Mouse (Mus musculus) CH12.LX (cell line): ENCODE measurements around the gene Prkce. TPM values are rescaled to one million over a fixed set of nuclear protein-coding genes. Genes with fewer than 3 reads are reported as not detected.

ENCODE experiments used
- DNase-seq: peaks from one replicate; pipeline ENCODE4 v3.0.0-alpha.2; 2013; ENCODE audit errors: extremely low read depth
- H3K27ac ChIP-seq: 2 replicates; pipeline ENCODE4 v1.5.1; 2012; ENCODE audit warnings: low read depth, mild to moderate bottlenecking, control low read depth, moderate library complexity; ENCODE audit not compliant: insufficient read depth
- H3K27me3 ChIP-seq: replicated peaks from 2 replicates; pipeline ENCODE3; 2012; ENCODE audit warnings: inconsistent platforms
- H3K36me3 ChIP-seq, 2 experiments: replicated peaks in 1 of 2; 2 replicates each; pipeline versions ENCODE3 to v1.6.1; 2012; ENCODE audit warnings: inconsistent platforms in 1 of 2, low read length in 1 of 2, mild to moderate bottlenecking in 1 of 2, mixed read lengths in 1 of 2, moderate library complexity in 1 of 2; ENCODE audit not compliant: control insufficient read depth in 1 of 2, insufficient read depth in 1 of 2
- H3K4me1 ChIP-seq, 2 experiments: 2 replicates each; pipeline ENCODE4 v1.6.1; 2012; ENCODE audit warnings: inconsistent platforms in 1 of 2, moderate library complexity in 1 of 2; ENCODE audit not compliant: insufficient read depth in 2 of 2, control insufficient read depth in 1 of 2
- H3K4me2 ChIP-seq: 2 replicates; pipeline ENCODE4 v1.6.1; 2012; ENCODE audit warnings: low read depth, mild to moderate bottlenecking, control low read depth; ENCODE audit not compliant: poor library complexity, insufficient read depth, severe bottlenecking
- H3K4me3 ChIP-seq, 3 experiments: fragments of 150-350 bp in 1 of 3; sonication (generic) in 1 of 3; replicated peaks in 1 of 3; 2 replicates each; pipeline versions ENCODE3 to v1.5.1; 2011 to 2012; ENCODE audit warnings: low read depth in 2 of 3, low read length in 2 of 3, mild to moderate bottlenecking in 2 of 3, moderate library complexity in 2 of 3, control low read depth in 1 of 3, improper control_type of control experiment in 1 of 3, inconsistent platforms in 1 of 3, mixed read lengths in 1 of 3; ENCODE audit not compliant: poor library complexity in 1 of 3
- H3K79me2 ChIP-seq: replicated peaks from 2 replicates; pipeline ENCODE4 v1.6.1; 2012; ENCODE audit warnings: mild to moderate bottlenecking, moderate library complexity; ENCODE audit not compliant: control insufficient read depth, poor library complexity, insufficient read depth, severe bottlenecking; ENCODE audit errors: extremely low read depth
- H3K9ac ChIP-seq: 2 replicates; pipeline ENCODE4 v1.6.1; 2012; ENCODE audit warnings: low read depth, mild to moderate bottlenecking, control low read depth, moderate library complexity; ENCODE audit not compliant: insufficient read depth
- H3K9me3 ChIP-seq: replicated peaks from 2 replicates; pipeline ENCODE3; 2012; ENCODE audit warnings: low read length, inconsistent platforms, mixed read lengths
- BHLHE40 ChIP-seq: IDR thresholded peaks from 2 replicates; pipeline ENCODE4 v1.6.1; 2011; ENCODE audit warnings: mild to moderate bottlenecking, low read depth, low read length, improper control_type of control experiment
- CTCF ChIP-seq, 2 experiments: IDR thresholded peaks in 1 of 2; conservative IDR thresholded peaks in 1 of 2; 2 replicates each; pipeline ENCODE4 v1.5.1; 2011 to 2012; ENCODE audit warnings: low read depth in 2 of 2, low read length in 2 of 2, improper control_type of control experiment in 1 of 2, inconsistent platforms in 1 of 2, mild to moderate bottlenecking in 1 of 2, moderate library complexity in 1 of 2
- JUND ChIP-seq: conservative IDR thresholded peaks from 2 replicates; pipeline ENCODE4 v1.6.1; 2011; ENCODE audit warnings: low read depth, low read length, improper control_type of control experiment
- KAT2A ChIP-seq: IDR thresholded peaks from 2 replicates; pipeline ENCODE4 v1.6.1; 2012; ENCODE audit warnings: low read length, improper control_type of control experiment, inconsistent platforms; ENCODE audit not compliant: insufficient replicate concordance
- MAFK ChIP-seq: IDR thresholded peaks from 2 replicates; pipeline ENCODE4 v1.6.1; 2011; ENCODE audit warnings: low read length, improper control_type of control experiment; ENCODE audit not compliant: insufficient replicate concordance
- MAX ChIP-seq: IDR thresholded peaks from 2 replicates; pipeline ENCODE4 v1.6.1; 2011; ENCODE audit warnings: low read length, improper control_type of control experiment
- MEF2A ChIP-seq: IDR thresholded peaks from 2 replicates; pipeline ENCODE4 v1.6.1; 2014; ENCODE audit warnings: low read depth, mild to moderate bottlenecking, inconsistent platforms, low read length, improper control_type of control experiment, borderline replicate concordance
- MXI1 ChIP-seq: IDR thresholded peaks from 2 replicates; pipeline ENCODE4 v1.6.1; 2011; ENCODE audit warnings: mild to moderate bottlenecking, low read depth, low read length, improper control_type of control experiment
- MYC ChIP-seq: IDR thresholded peaks from 2 replicates; pipeline ENCODE4 v1.6.1; 2011; ENCODE audit warnings: low read depth, mild to moderate bottlenecking, improper control_type of control experiment, low read length
- NELFE ChIP-seq: IDR thresholded peaks from 2 replicates; pipeline ENCODE4 v1.6.1; 2011; ENCODE audit warnings: low read depth, low read length, improper control_type of control experiment
- PAX5 ChIP-seq: IDR thresholded peaks from 2 replicates; pipeline ENCODE4 v1.6.1; 2012; ENCODE audit warnings: low read length, inconsistent platforms, mixed read lengths
- POLR2A ChIP-seq: IDR thresholded peaks from 2 replicates; pipeline ENCODE4 v1.6.1; 2011; ENCODE audit warnings: low read depth, mild to moderate bottlenecking, improper control_type of control experiment, low read length
- SIN3A ChIP-seq: IDR thresholded peaks from 2 replicates; pipeline ENCODE4 v1.6.1; 2012; ENCODE audit warnings: low read length, improper control_type of control experiment, inconsistent platforms
- TBP ChIP-seq: conservative IDR thresholded peaks from 2 replicates; pipeline ENCODE4 v1.6.1; 2011; ENCODE audit warnings: low read depth, low read length, improper control_type of control experiment
- TCF12 ChIP-seq: IDR thresholded peaks from 2 replicates; pipeline ENCODE4 v1.6.1; 2014; ENCODE audit warnings: low read depth, mild to moderate bottlenecking, inconsistent platforms, low read length, improper control_type of control experiment
- UBTF ChIP-seq: IDR thresholded peaks from 2 replicates; pipeline ENCODE4 v1.6.1; 2012; ENCODE audit warnings: low read depth, mild to moderate bottlenecking, inconsistent platforms, low read length, improper control_type of control experiment, moderate library complexity
- USF1 ChIP-seq: IDR thresholded peaks from 2 replicates; pipeline ENCODE4 v1.6.1; 2014; ENCODE audit warnings: low read depth, mild to moderate bottlenecking, inconsistent platforms, low read length, improper control_type of control experiment
- USF2 ChIP-seq: conservative IDR thresholded peaks from 2 replicates; pipeline ENCODE4 v1.6.1; 2011; ENCODE audit warnings: low read depth, low read length, improper control_type of control experiment
- ZKSCAN1 ChIP-seq: IDR thresholded peaks from 2 replicates; pipeline ENCODE4 v1.6.1; 2012; ENCODE audit warnings: low read depth, inconsistent platforms, low read length, improper control_type of control experiment, borderline replicate concordance
- ZMIZ1 ChIP-seq: IDR thresholded peaks from 2 replicates; pipeline ENCODE4 v1.6.1; 2012; ENCODE audit warnings: low read depth, mild to moderate bottlenecking, inconsistent platforms, low read length, improper control_type of control experiment
- dilution Hi-C: fragments of 300-500 bp; cut with MboI; formaldehyde crosslinking; loops from 2 replicates; pipeline ENCODE4 v1.14.3; 2020; ENCODE audit warnings: low sequenced_read_pairs; ENCODE audit not compliant: extremely low pct_unique_long_range_greater_than_20kb, extremely low pct_ligation_motif_present
- in situ Hi-C: fragments of 300-500 bp; cut with MboI; formaldehyde crosslinking; loops from 3 replicates; pipeline ENCODE4 v1.14.3; 2019; ENCODE audit warnings: low sequenced_read_pairs, low pct_ligation_motif_present, low pct_unique_long_range_greater_than_20kb, mixed read lengths
- polyA plus RNA-seq: library from polyadenylated mRNA; unstranded; fragments of >175 nt; gene quantifications from 2 replicates; pipeline ENCODE4 v1.2.1, GENCODE M21; 2012; ENCODE audit warnings: low read depth; ENCODE audit not compliant: insufficient read length
- total RNA-seq, 2 experiments: library from RNA; depleted of rRNA; stranded (reverse); fragments of 300-350 nt in 1 of 2; fragments of >200 nt in 1 of 2; gene quantifications; 2 replicates each; pipeline ENCODE4 v1.2.3; 2012 to 2014

Prkce gene
- total and polyA plus RNA-seq, 3 experiments: 4.1 to 13.2 (median 11.4) TPM

GRCm38 (mm10) chr17:86637311-86637710 lies 469.7 kb downstream of the Prkce start:
- Histone ChIP-seq H3K4me3 (no peak overlapping the region), H3K79me2 (no peaks in the 10 kb centered on the region), H3K4me1 (no peaks in the 10 kb centered on the region), H3K27me3 (no peaks in the 10 kb centered on the region), H3K4me2 (no peak overlapping the region), H3K27ac (no peak overlapping the region), H3K9me3 (no peaks in the 10 kb centered on the region), H3K36me3 (peaks cover 16 to 69% of the 10 kb centered on the region in 2 experiments), H3K9ac (no peak overlapping the region)
- DNase-seq: no peak
- no peak for TF ChIP-seq MXI1
- no peak for TF ChIP-seq JUND
- TF ChIP-seq PAX5: no peak
- TF ChIP-seq CTCF (conservative IDR thresholded peaks at IDR 0.05 in 1 of 2, IDR thresholded peaks at IDR 0.05 in 1 of 2; ENCODE audit: low read depth in 2 of 2, low read length in 2 of 2): no peak
- no peak for TF ChIP-seq BHLHE40
- no peak for TF ChIP-seq NELFE
- no peak for TF ChIP-seq SIN3A
- dilution Hi-C loops (no loop called here), in situ Hi-C loops (no loop called here)

- Histone ChIP-seq H3K36me3 (peaks cover 9 to 55% of the 10 kb centered on the region in 2 experiments), H3K4me2 (no peak overlapping the region), H3K27ac (no peak overlapping the region), H3K9me3 (no peaks in the 10 kb centered on the region), H3K79me2 (no peaks in the 10 kb centered on the region), H3K4me3 (no peak overlapping the region), H3K27me3 (no peaks in the 10 kb centered on the region), H3K9ac (no peak overlapping the region), H3K4me1 (no peaks in the 10 kb centered on the region)
- TF ChIP-seq MAFK (no peak), ZKSCAN1 (no peak), TCF12 (no peak), USF2 (no peak), POLR2A (no peak), MAX (no peak), MEF2A (no peak), KAT2A (no peak), PAX5 (no peak)
- dilution Hi-C loops (no loop called here), in situ Hi-C loops (no loop called here)
- no peak for DNase-seq
Measured at GRCm38 (mm10) chr17:86639279-86639678, 471.7 kb downstream of the Prkce start.

- H3K27me3 ChIP-seq: no peaks in the 10 kb centered on the region
- H3K36me3 ChIP-seq: peaks cover 0 to 15% of the 10 kb centered on the region in 2 experiments
- H3K79me2 ChIP-seq: no peaks in the 10 kb centered on the region
- in situ Hi-C loops (no loop called here), dilution Hi-C loops (no loop called here)
- no peak overlapping the region for H3K4me3 ChIP-seq
- TF ChIP-seq UBTF (no peak), USF1 (no peak), MYC (no peak), MEF2A (no peak), MXI1 (no peak), NELFE (no peak), ZMIZ1 (no peak), TBP (no peak)
- no peaks in the 10 kb centered on the region for H3K9me3 ChIP-seq
- no peak for DNase-seq
- no peak overlapping the region for H3K4me2 ChIP-seq
- peaks cover 11 to 39% of the 10 kb centered on the region in 2 experiments for H3K4me1 ChIP-seq
- no peak overlapping the region for H3K27ac ChIP-seq
- H3K9ac ChIP-seq: no peak overlapping the region
Measured at GRCm38 (mm10) chr17:86647226-86647625, 479.6 kb downstream of the Prkce start.
